Mouse (Mus musculus) kidney, adult 2 months (tissue): Measurements from ENCODE around the gene Ralgps1.
"Not testable (repeated sequence)": the region's sequence is repeated elsewhere in the genome, so short reads cannot be mapped to it uniquely, and the experiment has no call there.

Experiments used
- CTCF ChIP-seq: fragments of 200-500 bp; conservative IDR thresholded peaks from 2 replicates; pipeline ENCODE4 v1.5.1; 2011; ENCODE audit warnings: low read depth, mild to moderate bottlenecking, control low read depth, low read length, moderate library complexity, mixed read lengths; ENCODE audit not compliant: insufficient read depth, insufficient read length
- POLR2A ChIP-seq: fragments of 200-500 bp; IDR thresholded peaks from one replicate; pipeline ENCODE4 v1.6.1; 2011; ENCODE audit warnings: low read depth, low read length, control low read depth

- not testable (repeated sequence) for TF ChIP-seq CTCF, POLR2A
Observed at GRCm38 (mm10) chr2:33211263-33211662, 160.0 kb downstream of the Ralgps1 start.
